Mouse (Mus musculus): ENCODE measurements around the gene Zfp871.

Zfp871 gene

GRCm38 (mm10) chr17:32788094-32788559, at the start of gene Zfp871:
TSS of gene Zfp871 (minus strand) at chr17:32788287.
- DNase-seq = peak; percentile 96

- DNase-seq = no peak
Observed at GRCm38 (mm10) chr17:32830418-32830782, 42.3 kb upstream of the Zfp871 start.

GRCm38 (mm10) chr17:32829540-32830417, 41.7 kb upstream of the Zfp871 start, which contains the start of gene Zfp799:
TSS of gene Zfp799 (minus strand) at chr17:32830261.
- peak; percentile 89 for DNase-seq

- no peak for DNase-seq
Observed at GRCm38 (mm10) chr17:32816074-32816784, 28.1 kb upstream of the Zfp871 start.

GRCm38 (mm10) chr17:32814136-32814535, 26.0 kb upstream of the Zfp871 start:
- DNase-seq = no peak

- DNase-seq = no peak
Observed at GRCm38 (mm10) chr17:32810648-32811047, 22.6 kb upstream of the Zfp871 start.

- DNase-seq = no peak
Observed at GRCm38 (mm10) chr17:32809544-32810374, 21.7 kb upstream of the Zfp871 start, which contains the start of gene Zfp811. TSS of gene Zfp811 (minus strand) at chr17:32809931.

GRCm38 (mm10) chr17:32808921-32809320, 20.8 kb upstream of the Zfp871 start:
- no peak for DNase-seq

GRCm38 (mm10) chr17:32789244-32789643, 1.2 kb upstream of the Zfp871 start:
- DNase-seq = no peak

- DNase-seq = no peak
Observed at GRCm38 (mm10) chr17:32788576-32788975, 489 bp upstream of the Zfp871 start.

- DNase-seq = peak; percentile 42
Observed at GRCm38 (mm10) chr17:32787436-32788093, 522 bp downstream of the Zfp871 start.

- DNase-seq = no peak
Observed at GRCm38 (mm10) chr17:32786944-32787343, 1.1 kb downstream of the Zfp871 start.

GRCm38 (mm10) chr17:32785656-32786055, 2.4 kb downstream of the Zfp871 start:
- DNase-seq = peak; percentile 62

GRCm38 (mm10) chr17:32777564-32777963, 10.5 kb downstream of the Zfp871 start:
- no peak for DNase-seq

GRCm38 (mm10) chr17:32771213-32771612, 16.9 kb downstream of the Zfp871 start:
- peak; percentile 48 for DNase-seq

GRCm38 (mm10) chr17:32766422-32766821, 21.7 kb downstream of the Zfp871 start:
- no peak for DNase-seq

GRCm38 (mm10) chr17:32757331-32757730, 30.8 kb downstream of the Zfp871 start:
- no peak for DNase-seq

GRCm38 (mm10) chr17:32753634-32754033, 34.5 kb downstream of the Zfp871 start:
- DNase-seq = peak; percentile 42

GRCm38 (mm10) chr17:32752813-32753360, 35.2 kb downstream of the Zfp871 start:
- DNase-seq = no peak

- no peak for DNase-seq
Observed at GRCm38 (mm10) chr17:32750611-32751010, 37.5 kb downstream of the Zfp871 start.

- no peak for DNase-seq
Observed at GRCm38 (mm10) chr17:32741057-32741456, 47.0 kb downstream of the Zfp871 start.

- no peak for DNase-seq
Observed at GRCm38 (mm10) chr17:32738406-32738805, 49.7 kb downstream of the Zfp871 start.

Measured in lung, postnatal 36 days (tissue).